Mouse (Mus musculus): ENCODE measurements around the gene Utrn. TPM values are rescaled to one million over a fixed set of nuclear protein-coding genes. Genes with fewer than 3 reads are reported as not detected.

The Utrn gene
- total RNA-seq, 1 experiment from 2014 or later = 84.1 TPM

DNA sequence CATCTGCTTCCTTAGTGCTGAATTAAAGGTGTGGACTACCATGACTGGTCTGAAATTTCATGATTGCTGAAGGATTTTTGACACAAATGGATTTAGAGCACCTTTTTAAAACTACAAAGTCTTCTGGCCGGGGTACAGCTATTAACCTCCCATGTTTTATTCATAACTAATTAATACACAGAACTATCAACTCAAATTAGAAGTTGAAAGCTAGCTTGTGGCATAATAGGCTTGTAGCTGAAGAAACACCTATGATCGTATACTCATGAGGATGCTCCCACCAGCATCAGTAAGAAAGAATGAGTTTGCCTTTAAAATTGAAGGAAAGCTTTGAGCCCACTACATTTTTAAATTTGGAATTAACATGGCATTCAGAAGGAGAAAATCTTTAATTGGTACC lies 282.3 kb downstream of the Utrn start:
- ATAC-seq (ENCODE audit: extremely low read depth, insufficient number of reproducible peaks, low FRiP score, poor library complexity, severe bottlenecking) = no peak

DNA sequence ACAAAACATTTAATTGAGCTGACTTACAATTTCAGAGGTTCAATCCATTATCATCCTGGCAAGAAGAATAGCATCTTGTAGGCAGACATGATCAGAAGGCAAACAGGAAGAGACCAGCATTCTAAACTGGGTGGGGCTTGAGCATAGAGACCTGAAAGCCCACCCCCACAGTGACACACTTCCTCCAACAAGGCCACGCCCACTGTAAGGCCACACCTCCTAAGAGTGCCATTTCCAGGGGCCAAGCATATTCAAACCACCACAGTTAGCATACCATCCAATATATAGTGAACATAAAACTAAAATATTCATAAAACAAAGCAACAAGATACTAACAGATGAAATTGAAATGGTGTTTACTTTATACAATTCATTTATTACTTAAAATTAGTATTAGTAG lies 283.0 kb downstream of the Utrn start:
- no peak for ATAC-seq (ENCODE audit: extremely low read depth, insufficient number of reproducible peaks, low FRiP score, poor library complexity, severe bottlenecking)

DNA sequence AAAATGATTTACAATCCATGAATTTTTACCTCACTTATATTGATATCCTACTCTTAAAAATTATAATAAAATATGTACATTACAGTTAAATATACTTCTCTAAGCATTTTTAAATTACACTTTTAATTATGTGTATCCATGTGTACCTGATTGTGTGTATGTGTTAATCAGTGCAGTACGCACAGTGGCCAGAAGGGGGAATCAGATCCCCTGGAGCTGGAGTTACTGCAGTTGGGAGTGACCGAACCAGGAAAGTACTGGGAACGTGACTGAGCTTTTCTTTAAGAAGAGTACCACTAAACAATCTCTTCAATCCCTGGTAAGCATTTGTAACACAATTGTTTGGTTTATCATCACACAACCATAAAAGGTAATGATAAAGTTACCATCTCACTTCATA lies 285.7 kb downstream of the Utrn start:
- ATAC-seq (ENCODE audit: extremely low read depth, insufficient number of reproducible peaks, low FRiP score, poor library complexity, severe bottlenecking) = no peak

DNA sequence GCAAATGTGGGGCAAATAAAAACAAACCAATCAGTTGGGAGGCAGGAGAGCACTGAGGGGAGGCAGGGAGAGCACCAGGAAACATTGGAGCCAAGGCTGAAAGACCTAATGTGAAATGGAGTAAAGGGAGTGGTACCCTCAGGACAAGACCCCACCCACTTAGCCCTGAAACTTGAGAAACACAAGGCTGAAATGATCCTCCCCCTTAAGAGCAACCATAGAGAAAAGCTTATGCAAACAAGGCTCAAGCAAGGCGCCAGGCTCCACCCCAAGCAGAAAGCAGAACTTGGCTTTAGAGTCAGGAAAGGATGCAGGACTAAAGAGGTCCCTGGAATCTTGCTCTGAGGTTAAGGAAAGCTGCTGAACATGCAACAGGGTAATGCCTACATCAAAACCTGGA lies 290.1 kb downstream of the Utrn start:
- ATAC-seq (ENCODE audit: extremely low read depth, insufficient number of reproducible peaks, low FRiP score, poor library complexity, severe bottlenecking) = no peak

DNA sequence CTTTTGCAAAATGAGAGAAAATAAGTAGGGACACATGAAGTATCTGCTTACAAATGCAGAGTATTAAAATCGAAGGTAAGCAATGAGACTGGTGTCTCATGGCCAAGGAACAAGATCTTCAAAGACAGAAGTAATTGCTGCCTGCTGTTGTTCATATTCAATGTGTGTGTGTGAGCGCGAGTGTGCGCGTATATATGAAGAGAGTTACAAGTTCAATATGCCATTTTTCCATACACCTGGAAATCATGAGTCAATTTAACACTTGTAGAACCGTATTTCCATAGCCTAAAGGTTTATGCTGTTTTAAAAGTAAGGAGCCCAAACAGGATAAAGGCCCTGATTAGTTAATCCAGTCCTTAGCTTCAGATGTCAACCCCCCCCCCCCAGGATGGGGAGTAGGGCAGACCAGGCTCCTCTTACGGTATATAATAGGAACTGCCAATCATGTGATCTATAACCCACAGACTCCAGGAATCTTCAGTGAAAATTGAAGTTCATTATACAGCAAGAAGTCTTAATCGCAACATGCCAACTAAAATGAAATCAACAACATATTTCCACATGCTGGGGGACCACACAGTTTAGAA lies 293.2 kb downstream of the Utrn start:
- ATAC-seq (ENCODE audit: extremely low read depth, insufficient number of reproducible peaks, low FRiP score, poor library complexity, severe bottlenecking) = no peak

DNA sequence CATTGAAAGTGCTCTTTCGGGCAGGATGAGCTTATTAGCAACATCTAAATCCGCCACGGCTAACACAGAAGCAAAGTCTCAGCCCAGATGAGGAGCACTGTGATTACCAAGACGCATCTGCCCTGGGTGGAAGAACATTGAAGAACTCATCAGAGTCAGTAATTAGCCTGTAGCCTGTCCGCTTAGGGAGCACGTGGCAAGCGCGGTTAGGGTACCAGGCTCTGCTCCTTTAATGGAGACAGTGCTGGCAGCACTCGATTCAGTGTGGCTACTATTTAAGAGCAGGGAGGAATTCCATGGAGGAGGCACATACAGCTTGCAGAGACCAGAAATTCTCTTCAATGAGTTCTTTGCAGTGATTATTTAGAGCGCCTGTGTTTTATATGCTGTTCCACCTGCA lies 294.4 kb downstream of the Utrn start:
- no peak for ATAC-seq (ENCODE audit: extremely low read depth, insufficient number of reproducible peaks, low FRiP score, poor library complexity, severe bottlenecking)

DNA sequence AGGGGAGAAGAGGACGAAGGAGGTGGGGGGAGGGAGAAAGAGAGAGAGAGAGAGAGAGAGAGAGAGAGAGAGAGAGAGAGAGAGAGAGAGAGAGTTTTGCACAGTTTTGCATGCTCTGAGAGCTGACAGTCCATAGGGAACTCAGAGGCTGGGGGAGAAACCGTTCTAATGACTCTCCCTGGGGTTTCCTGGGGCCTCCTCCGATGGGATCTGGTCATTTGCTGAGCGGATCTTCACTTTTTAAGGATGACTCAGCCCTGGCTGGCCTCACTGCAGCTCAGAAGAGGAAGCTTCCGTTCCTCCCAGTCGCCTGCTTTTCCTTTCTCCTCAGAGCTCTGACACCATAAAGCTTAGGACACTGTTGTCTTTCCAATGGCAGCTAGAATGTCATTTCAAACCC lies 295.6 kb downstream of the Utrn start:
- no peak for ATAC-seq (ENCODE audit: extremely low read depth, insufficient number of reproducible peaks, low FRiP score, poor library complexity, severe bottlenecking)

DNA sequence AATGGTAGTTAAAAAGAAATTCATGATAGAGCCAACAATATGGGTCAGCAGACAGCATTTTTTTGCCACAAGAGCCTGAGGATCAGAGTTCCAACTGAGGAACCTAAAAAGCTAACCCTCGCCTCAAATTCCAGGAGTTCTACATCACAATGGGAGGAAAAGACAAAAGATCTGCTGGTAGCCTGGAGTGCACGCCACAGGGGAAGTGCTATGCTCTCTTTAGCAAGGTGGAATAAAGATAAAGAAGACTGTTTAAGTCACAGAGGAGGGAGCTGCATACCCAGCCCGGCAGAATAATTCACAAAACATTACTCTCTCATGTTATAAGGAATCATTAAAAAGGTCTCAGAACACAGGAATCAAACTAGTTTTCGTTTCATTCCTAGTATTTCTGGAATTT lies 296.4 kb downstream of the Utrn start:
- no peak for ATAC-seq (ENCODE audit: extremely low read depth, insufficient number of reproducible peaks, low FRiP score, poor library complexity, severe bottlenecking)

DNA sequence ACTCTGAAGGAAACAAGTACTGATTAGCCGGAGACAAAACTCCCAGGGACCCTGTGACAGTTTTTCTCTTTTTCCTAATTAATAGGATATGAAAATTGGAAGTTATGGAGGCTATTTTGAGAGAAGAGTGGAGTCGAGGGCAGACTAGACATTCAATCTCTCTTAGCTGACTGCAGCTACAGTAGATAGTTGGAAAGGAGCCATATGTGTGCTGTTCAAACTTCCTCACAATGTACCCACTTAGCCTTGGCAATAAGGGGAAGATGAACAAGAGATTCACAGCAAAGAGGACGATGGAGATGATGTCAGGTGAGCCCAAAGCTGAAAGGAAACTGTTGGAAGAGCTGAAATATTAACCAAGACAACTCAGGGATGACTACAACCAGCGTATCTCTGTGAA lies 304.7 kb downstream of the Utrn start:
- no peak for ATAC-seq (ENCODE audit: extremely low read depth, insufficient number of reproducible peaks, low FRiP score, poor library complexity, severe bottlenecking)

DNA sequence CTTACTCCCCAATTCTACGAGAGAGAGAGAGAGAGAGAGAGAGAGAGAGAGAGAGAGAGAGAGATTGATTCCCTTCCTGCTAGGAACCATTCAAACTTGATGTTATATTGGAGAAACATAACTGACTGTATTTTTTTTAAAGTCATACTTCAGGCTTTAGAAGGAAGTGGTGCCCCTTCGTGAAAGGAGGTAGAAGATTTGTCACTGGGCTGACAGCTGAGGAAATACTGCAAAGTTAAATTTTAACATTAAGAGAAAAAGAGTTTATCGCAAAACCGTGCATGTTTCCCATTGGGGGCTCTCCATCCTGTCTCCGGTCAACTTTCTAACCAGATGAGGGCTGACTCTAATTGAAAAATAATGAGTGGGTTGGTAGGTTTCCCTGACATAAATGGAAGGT lies 310.4 kb downstream of the Utrn start:
- ATAC-seq (ENCODE audit: extremely low read depth, insufficient number of reproducible peaks, low FRiP score, poor library complexity, severe bottlenecking) = no peak

DNA sequence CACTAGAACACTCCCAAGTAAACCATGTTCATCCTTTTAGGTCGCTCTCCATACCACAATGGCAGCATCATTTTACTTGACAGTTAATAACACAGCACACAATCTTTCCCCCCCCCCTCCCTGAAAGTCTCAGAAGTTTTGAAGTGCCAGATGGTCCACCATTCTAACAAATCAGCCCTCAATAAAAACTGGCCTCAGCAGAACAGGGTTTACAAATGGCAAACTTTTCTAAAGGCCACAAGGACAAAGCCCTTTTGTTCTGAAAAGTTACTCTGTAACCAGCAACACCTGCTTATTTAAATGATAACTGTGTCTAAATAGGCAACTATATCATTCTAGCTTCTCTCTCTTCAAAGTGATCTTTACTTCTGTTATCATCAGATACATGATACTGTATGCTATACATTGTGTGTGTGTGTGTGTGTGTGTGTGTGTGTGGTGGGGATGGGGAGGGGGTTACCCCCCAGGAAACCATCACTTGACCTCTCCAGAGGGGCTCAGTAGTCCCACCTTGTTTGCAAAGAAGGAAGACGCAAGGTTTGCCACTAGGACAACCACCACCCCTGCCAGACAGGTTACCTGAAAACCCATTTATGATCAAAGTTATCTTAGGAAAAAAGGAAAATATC lies 315.0 kb downstream of the Utrn start:
- ATAC-seq (ENCODE audit: extremely low read depth, insufficient number of reproducible peaks, low FRiP score, poor library complexity, severe bottlenecking) = no peak

DNA sequence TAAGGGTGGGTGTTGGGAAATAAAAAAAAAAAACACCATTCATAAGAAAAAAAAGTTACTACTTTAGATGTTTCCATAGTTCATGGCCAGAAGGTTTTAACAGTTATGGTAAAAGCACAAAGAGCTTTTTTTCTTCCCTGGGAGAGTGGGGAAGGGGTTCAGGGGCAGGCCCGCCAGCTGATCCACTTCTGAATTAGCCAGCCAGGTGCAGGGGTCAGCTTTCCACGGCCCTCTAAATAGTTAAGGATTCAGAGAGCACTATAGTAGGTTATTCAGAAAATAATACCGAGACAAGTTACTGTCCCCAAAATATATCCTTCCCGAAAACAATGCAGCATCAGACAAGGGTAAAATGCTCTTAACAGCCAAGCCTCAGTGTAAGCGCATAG lies 316.3 kb downstream of the Utrn start:
- no peak for ATAC-seq (ENCODE audit: extremely low read depth, insufficient number of reproducible peaks, low FRiP score, poor library complexity, severe bottlenecking)

DNA sequence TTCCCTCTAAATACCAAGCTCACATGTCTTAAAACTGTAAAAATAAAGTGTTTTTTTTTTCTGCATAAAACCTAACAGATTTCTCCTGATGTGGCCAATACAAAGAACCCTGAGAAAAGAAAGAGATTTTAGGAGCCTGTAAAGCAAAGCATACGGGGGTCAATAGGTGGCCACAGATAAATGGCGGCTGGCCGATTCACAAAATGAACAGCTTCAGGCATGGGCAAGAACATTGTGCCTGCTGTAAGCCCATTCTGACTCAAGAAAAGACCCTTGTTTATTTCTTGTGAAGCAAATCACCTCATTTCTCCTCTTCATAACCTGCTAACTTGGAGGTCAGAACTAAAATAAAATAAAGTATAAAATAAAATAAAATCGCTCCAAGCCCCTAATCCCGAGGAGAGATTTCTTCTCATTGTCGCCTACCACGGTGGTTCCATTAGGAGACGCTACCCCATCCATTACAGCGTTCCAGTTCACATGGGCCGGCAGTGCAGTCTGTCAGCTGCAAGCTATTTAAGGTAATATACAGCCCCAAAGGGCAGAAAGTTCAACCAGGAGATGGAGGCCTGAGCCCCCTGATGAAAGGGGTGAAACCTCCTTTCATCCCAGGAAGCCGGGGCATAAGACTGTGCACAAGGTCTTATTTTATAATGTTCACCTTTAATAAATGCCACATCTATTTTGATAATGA lies 316.8 kb downstream of the Utrn start:
- no peak for ATAC-seq (ENCODE audit: extremely low read depth, insufficient number of reproducible peaks, low FRiP score, poor library complexity, severe bottlenecking)

DNA sequence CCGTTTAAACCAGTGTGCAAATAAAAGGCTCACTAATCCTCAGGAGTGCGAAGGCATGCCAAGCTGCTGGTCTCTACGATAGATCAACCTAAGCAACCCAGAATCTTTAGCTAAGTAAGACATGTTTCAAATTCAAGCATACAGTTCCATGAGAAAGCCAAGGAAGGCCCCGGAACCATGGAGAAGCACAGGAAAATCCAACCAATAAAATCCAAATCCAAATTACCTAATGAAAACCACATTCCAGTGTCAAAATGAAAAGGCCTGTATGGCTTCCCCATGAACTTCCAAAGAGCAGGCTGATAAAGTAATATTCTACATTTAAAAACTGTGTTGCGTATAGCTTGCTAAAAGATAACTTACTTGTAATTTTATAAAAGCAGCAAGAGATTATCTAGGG lies 317.4 kb downstream of the Utrn start:
- ATAC-seq (ENCODE audit: extremely low read depth, insufficient number of reproducible peaks, low FRiP score, poor library complexity, severe bottlenecking) = no peak

DNA sequence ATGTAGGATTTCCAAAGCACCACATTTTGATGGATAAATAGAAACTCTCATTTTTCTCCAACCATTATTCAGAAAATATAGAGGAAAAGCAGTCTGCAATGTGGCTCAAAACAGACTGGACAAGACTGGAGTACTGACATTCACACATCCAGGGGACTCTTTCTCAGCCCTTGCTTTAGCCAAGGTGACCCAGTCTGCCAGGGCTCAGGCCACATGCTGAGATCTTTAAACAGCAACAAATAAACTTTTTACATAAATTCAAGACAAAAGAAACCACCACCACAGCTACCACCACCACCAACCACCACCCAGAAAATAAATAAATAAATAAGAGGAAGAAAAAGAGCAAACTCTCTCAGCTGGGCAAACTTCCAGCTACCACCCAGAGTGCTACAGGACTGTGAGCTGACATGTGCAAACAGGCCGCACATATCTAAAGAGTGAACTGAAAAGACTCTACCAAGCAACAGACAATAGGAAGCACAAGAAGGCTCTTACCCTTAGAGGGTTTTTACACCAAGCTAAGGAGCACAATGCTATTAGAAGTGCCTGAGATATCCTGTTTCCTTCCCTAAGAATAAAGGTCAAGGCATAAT lies 319.1 kb downstream of the Utrn start:
- ATAC-seq (ENCODE audit: extremely low read depth, insufficient number of reproducible peaks, low FRiP score, poor library complexity, severe bottlenecking) = no peak

DNA sequence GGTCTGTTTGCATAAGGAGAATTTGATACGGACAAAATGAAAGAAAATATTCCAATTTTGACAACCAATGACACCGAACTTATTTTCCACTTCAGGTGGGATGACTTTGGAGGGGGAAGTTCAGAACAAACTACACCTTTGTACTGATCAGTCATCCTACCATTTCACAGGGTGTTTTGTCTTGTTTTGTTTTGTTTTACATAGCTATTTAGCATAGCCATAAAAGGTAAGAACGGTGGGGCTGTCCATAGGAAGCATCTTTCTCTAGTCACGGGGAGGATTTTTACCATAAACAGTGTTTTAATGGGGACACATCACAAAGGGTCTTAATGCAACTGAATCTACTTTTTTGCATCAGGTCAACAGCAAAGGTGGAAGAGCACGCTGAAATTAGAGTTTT lies 319.9 kb downstream of the Utrn start:
- no peak for ATAC-seq (ENCODE audit: extremely low read depth, insufficient number of reproducible peaks, low FRiP score, poor library complexity, severe bottlenecking)

DNA sequence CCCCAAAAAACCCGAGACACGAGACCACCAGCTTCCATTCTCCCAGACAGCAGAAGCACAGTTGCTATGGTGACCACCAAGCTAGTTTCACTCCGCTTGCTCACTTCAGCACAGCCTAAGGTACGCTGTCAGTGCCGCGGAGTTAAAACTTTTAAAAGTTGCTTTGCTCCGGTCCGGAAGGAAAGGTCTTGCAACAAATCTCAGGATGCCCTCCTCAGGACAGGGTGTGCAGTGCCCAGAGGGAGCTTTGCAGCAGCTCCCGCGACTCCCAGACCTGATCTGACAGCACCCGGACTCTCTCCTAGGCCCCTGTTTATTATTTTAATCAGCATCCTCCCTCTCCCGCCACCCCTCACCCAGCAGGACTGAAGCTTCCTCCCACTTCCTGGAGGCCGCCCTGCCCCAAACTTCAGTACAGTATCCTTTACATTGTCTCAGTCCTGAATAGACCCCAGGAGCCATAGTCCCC lies 320.5 kb downstream of the Utrn start:
- ATAC-seq (ENCODE audit: extremely low read depth, insufficient number of reproducible peaks, low FRiP score, poor library complexity, severe bottlenecking) = 0 out of 2 replicates have a peak, but pooled peaks have one; percentile 13

DNA sequence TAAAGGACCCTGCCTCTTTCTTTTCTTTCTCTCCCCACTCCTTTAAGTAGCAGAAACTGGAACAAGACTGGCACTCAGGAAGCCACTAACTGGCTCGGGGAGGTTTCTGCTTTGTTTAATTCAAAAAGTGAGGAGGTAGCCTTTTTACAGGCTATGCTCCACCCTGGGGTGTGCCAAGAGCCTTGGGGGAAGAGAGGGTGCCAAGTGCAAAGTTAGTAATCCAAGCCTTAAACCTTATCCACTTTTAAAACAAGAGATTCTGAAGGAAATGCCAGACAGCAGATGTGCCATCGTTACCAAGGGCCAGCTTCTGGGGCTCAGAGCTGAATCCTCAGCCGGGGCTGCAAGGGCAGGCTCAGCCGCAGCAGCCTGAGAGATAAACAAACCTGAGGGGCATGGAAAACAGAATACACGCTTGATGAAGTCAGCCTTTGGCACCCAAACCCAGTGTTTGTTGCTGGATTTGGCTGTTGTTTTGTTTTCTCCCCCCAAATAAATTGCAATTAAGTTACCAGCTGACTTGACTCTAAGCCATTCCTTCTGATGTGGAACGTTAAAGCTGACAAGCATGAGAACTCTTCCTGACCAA lies 322.0 kb downstream of the Utrn start:
- no peak for ATAC-seq (ENCODE audit: extremely low read depth, insufficient number of reproducible peaks, low FRiP score, poor library complexity, severe bottlenecking)

DNA sequence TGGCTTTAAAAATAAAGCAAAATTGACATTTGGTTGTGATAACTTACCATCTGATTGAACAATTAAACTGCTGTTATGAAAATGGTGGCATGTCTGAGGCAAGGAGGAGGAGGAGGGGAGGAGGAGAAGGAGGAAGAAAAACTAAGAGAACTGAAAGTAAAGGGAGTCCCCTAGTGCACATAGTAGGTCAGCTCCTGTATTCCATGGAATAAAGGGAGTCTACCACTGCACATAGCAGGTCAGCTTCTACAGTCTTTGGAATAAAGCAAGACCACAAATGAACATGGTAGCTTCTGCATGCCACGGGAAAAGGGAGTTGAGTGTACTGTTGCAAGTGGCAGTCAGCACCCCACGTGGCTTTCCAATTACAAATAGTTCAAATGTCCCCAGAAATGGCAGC lies 323.7 kb downstream of the Utrn start:
- no peak for ATAC-seq (ENCODE audit: extremely low read depth, insufficient number of reproducible peaks, low FRiP score, poor library complexity, severe bottlenecking)

DNA sequence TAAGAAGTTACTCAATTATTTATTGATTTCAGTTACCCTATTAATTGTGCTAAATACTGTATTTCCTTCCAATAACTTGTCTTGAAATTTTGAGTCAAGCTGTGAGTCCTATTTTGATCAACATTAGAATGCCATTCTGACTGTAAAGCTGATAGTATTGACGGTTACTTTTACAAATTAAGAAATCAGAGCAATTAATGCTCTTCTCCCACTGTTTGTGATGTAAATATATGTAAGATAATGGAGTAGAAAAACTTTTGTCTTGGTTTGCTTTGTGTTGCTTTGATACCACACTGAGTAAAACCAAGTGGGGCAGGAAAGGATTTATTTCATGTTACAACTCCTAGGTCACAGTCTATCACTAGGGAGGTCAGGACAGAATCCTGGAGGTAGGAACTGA lies 327.4 kb downstream of the Utrn start:
- ATAC-seq (ENCODE audit: extremely low read depth, insufficient number of reproducible peaks, low FRiP score, poor library complexity, severe bottlenecking) = no peak
